Mouse (Mus musculus): Measurements from ENCODE around the gene Akr1a1. TPM values are rescaled to one million over a fixed set of nuclear protein-coding genes. Genes with fewer than 3 reads are reported as not detected.

The Akr1a1 gene
- polyA plus RNA-seq, 1 experiment = 464 TPM

GRCm38 (mm10) chr4:116596379-116596778 is 55.1 kb downstream of the Akr1a1 start, which contains the start of gene Ccdc17:
Gene Ccdc17 (plus strand): TSS chr4:116596654.
- peak in 1 of 2 experiments; percentile 14 for DNase-seq (ENCODE audit: extremely low spot score in 1 of 2, low spot score in 1 of 2)

GRCm38 (mm10) chr4:116595793-116596192 is 55.7 kb downstream of the Akr1a1 start:
- no peak for DNase-seq (ENCODE audit: extremely low spot score in 1 of 2, low spot score in 1 of 2)

Other genes with a start within 250 kb of the Akr1a1 start
- 91.5 and 91.7 TPM in 2 replicates for gene Mast2, start 187.5 kb downstream of the Akr1a1 start, polyA plus RNA-seq (2012; rRNA removed)
- gene Ipp, start 144.1 kb downstream of the Akr1a1 start, polyA plus RNA-seq (2012; rRNA removed) = 6.7 and 8.7 TPM in 2 replicates
- 7.7 and 9.5 TPM in 2 replicates for gene Tmem69, start 95.7 kb downstream of the Akr1a1 start, polyA plus RNA-seq (2012; rRNA removed)
- 36.7 and 37.4 TPM in 2 replicates for gene Gpbp1l1, start 94.0 kb downstream of the Akr1a1 start, polyA plus RNA-seq (2012; rRNA removed)
- gene Ccdc17, start 55.0 kb downstream of the Akr1a1 start, polyA plus RNA-seq (2012; rRNA removed) = 5.4 and 5.9 TPM in 2 replicates
- 24.1 and 28.1 TPM in 2 replicates for gene Nasp, start 23.7 kb downstream of the Akr1a1 start, polyA plus RNA-seq (2012; rRNA removed)
- gene Prdx1, start 33.9 kb upstream of the Akr1a1 start, polyA plus RNA-seq (2012; rRNA removed) = 212 and 256 TPM in 2 replicates
- gene Mmachc, start 56.7 kb upstream of the Akr1a1 start, polyA plus RNA-seq (2012; rRNA removed) = 18.5 and 19.5 TPM in 2 replicates
- 19.4 and 22.8 TPM in 2 replicates for gene Ccdc163, start 56.8 kb upstream of the Akr1a1 start, polyA plus RNA-seq (2012; rRNA removed)
- 5.2 and 5.9 TPM in 2 replicates for gene Tesk2, start 69.3 kb upstream of the Akr1a1 start, polyA plus RNA-seq (2012; rRNA removed)
- 19.9 and 21.7 TPM in 2 replicates for gene Toe1, start 156.0 kb upstream of the Akr1a1 start, polyA plus RNA-seq (2012; rRNA removed)
- 5.8 and 7.2 TPM in 2 replicates for gene Mutyh, start 156.0 kb upstream of the Akr1a1 start, polyA plus RNA-seq (2012; rRNA removed)
- gene Hpdl, start 170.0 kb upstream of the Akr1a1 start, polyA plus RNA-seq (2012; rRNA removed) = 1.6 and 1.7 TPM in 2 replicates
- 9.4 and 10.5 TPM in 2 replicates for gene Zswim5, start 225.7 kb upstream of the Akr1a1 start, polyA plus RNA-seq (2012; rRNA removed)

All from frontal cortex, adult 2 months (tissue).